Mouse (Mus musculus): ENCODE results near the gene Mmp14.

- TF ChIP-seq CTCF (IDR thresholded peaks at IDR 0.05; ENCODE audit: borderline replicate concordance, insufficient read depth, low read depth, low read length), result no peak
- TF ChIP-seq POLR2A (IDR thresholded peaks at IDR 0.05; ENCODE audit: borderline replicate concordance, insufficient read depth, low read length), result no peak
Observed at GRCm38 (mm10) chr14:54416229-54416775, 15.1 kb upstream of the Mmp14 start.

All from cerebellum, adult 2 months (tissue).